Mouse (Mus musculus): ENCODE data around the gene Olfr851.

Gene Olfr851

DNA sequence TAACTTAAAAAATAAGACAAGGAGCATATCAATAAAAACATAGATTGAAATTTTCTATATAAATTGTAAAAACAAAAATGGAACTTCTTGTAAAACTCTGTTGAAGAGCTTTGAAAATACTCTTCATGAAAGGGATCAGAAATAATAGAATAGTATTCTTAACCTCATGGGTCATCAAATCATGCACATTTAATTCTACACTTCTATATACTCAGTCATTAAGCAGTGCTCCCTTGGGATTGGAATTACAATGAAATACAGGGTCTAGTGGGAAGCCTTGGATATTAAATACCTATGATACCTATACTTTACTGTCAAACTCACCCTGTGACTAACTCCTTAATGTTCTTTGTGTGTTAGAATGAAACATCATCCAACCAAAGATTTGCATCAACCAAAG lies at the start of gene Olfr851:
Gene Olfr851 (plus strand): TSS at position 301 of the 400 bp plus-strand sequence.
- DNase-seq (ENCODE audit: low spot score): no peak

- no peak for DNase-seq (ENCODE audit: low spot score)
Measured at GRCm38 (mm10) chr9:19478148-19478547, 14.9 kb upstream of the Olfr851 start, which contains the start of gene Olfr850. Gene Olfr850, minus strand, starts transcription at chr9:19478248.

DNA sequence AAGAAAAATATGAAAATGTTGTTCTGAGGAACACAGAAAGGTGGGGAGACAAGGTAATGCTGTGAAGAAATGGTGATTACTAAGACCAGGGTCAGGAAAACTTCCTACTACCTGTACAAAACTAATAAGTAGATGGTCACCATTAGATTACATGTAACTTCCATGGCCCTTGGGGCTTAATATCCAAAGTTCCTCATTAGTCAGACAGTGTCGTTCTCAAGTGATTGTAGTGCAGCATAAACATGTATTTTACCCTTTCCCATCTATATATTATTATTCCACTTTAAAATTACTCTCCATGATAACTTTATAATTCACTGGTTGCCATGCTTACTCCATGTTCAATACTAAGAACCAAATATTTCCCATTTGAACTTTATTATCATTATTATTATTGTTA lies 47.9 kb downstream of the Olfr851 start, which contains the start of gene Olfr853:
Gene Olfr853 (minus strand): TSS at position 101 of the 400 bp plus-strand sequence.
- DNase-seq (ENCODE audit: low spot score): no peak
